Mouse (Mus musculus) kidney, postnatal 10 days (tissue): ENCODE measurements at regions not wholly inside any gene's neighbourhood (a gene's known extent, or its start where the extent isn't known, plus 50 kb on each side); places are given as distances from the start of the nearest gene placed in this dataset.

Experiments used
- DNase-seq: peaks from one replicate; pipeline ENCODE4 v3.0.0; 2021; ENCODE audit warnings: mixed read lengths

DNA sequence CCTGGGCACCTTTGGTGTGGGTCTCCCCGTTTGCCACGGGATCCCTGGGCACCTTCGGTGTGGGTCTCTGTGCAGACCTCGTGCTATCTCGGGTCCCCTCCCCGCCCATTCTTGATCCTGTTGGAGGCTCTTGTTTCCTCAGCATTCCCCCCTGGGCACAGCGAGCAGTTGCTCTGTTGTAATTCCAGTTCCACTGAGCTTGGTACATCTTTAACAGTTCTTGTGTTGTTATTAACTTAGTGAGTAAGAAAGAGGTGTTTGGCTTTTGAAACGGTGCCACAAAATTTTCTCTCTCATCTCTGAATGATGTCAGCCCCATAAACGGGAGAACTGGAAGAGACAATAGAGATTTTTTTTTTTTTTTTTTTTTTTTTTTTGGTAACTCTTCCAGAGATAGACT lies 187.7 kb upstream of the 4930412O13Rik start:
- DNase-seq = no peak

DNA sequence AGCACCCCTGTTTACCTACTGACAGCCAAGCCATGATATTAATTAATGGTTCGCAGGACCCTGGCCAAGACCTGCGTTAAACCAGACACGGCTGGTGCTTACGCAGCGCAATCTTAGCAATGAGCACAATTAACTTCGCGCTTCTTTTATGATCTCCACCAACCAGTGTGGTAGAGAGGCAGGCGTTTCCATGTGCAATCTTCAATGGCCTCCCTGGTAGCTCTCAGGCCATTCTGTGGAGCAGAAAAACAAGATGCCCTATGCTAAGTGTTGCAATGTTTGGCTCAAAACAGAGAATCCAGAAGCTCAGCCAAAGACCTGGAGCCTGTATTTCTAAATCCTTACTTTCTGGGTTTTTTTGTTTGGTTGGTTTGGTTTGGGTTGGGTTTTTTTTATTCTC lies 186.9 kb upstream of the 4930412O13Rik start:
- no peak for DNase-seq

DNA sequence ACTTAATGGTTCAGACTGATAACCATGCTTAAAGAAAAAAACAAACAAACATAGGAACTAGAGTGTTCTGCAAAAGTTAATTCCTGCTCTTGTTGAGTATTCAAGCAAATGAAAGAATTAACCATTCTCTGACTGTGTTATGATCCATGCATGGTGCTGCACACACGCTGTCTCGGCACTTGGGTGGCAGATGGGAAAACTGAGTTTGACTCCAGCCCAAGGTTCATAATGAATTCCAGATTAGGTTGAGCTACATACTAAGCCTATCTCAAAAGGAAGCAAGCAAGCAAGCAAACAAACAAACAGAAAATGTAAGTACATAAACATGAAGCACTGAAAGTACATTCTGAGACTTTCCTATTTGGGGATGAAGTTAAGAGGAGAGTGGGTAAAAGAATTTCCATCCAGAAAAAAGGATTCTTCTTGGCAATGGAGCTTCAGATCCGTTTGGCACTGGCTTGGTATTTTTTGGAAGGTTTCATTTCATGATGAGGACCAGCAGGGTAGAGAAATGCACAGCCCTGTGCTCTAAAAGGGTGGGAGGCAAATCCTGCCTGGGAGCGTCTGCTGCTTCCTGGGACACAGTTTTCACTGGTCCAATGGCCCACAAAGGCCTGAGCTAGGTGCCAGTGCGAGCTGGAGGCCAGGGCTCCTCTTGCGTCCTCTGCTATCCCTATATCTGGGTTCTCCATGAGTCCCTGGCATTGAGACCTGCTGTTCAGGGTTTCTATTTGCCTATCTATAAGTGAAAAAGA lies 183.3 kb upstream of the 4930412O13Rik start:
- no peak for DNase-seq

DNA sequence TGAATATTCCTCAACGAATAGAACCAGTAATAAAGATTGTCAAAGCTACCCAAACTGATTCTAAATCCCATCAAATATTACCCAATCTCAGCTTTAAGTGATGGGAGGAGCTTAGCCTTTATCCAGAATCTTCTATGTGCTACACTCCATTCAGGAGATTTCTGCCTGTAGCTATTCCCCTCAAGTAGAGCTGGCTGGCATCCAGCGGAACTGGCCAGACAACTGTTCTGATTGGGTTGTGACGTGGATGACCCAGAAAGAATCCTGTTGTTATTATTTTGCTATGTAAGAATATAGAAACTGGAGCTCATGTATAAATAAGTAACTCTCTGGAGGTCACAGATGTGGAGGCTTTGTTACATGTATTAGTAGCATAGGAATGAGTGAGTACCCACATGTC lies 176.8 kb upstream of the 4930412O13Rik start:
- peak; percentile 8 for DNase-seq

DNA sequence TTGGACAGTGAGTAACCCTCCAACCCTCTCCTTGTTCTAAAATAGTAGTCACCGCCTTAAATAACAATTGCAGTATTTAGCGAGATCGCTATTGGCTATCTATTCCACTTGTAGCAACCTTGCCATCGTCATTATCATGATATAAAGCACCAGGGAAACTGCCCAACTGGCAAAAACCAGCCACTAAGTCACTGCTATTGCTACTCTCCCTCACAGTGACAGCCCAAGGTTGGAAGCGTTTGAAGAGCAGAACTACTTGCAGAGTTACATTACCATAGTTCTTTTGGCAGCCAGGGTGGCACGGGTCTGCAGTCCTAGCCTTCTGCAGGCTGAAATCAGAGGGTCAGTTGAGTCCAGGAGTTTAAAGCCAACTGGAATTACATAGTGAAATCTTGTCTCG lies 171.6 kb upstream of the 4930412O13Rik start:
- DNase-seq = no peak

DNA sequence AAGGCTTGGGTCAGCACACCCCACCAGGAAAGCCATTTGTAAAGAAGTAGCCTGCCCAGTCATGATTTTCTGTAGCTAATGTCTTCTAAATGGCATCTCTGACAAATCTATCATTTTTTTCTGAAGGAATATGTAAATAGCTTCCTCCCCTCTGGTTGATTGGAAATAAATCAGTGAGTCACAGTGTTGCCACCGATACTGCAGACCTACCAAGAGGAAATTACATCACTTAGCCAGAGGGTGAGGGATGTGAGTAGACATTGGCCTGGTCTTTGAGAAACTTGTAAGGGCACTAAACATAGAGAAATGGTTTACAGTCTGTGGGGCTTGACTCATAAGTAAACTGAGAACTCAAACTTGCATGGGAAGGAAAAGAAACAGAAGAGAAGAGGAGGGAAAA lies 163.1 kb upstream of the 4930412O13Rik start:
- DNase-seq = no peak

DNA sequence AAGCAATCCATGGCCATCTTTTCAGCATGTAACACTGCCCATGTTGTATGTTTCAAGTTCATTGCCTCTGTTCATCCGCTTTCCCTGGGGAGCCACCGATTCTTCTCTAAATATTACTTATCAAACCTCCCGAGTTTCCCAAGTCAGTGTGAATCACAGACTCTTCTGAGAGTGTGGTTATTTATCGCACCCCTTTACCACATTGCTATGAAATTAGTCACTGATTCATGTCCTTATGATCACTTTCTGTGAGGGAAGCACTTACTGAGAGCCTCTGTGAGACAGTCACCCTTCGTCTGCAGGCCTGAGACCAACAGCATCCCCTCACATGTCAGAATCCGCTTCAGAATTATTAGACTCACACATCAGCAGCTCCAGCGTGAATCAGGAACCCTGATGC lies 147.8 kb upstream of the 4930412O13Rik start:
- DNase-seq = no peak

DNA sequence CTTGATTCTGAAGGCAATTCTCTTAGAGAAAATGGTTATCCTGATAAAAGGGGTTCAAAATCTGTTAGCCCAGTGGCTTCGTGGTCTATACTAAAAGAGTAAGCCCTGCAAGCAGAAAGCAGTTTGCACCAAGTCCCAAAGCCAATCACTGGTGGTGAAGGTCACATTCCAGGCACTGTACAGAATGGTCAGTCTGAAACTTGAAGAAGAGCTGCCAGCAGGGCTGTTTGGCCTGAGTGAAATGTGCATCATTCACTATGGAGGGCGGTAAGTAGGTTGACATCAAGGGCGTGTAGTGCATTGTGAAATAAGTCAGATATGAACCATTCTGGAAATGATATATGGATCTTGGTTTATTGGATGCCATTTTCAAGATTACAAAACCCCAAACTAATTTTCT lies 136.9 kb upstream of the 4930412O13Rik start:
- no peak for DNase-seq

DNA sequence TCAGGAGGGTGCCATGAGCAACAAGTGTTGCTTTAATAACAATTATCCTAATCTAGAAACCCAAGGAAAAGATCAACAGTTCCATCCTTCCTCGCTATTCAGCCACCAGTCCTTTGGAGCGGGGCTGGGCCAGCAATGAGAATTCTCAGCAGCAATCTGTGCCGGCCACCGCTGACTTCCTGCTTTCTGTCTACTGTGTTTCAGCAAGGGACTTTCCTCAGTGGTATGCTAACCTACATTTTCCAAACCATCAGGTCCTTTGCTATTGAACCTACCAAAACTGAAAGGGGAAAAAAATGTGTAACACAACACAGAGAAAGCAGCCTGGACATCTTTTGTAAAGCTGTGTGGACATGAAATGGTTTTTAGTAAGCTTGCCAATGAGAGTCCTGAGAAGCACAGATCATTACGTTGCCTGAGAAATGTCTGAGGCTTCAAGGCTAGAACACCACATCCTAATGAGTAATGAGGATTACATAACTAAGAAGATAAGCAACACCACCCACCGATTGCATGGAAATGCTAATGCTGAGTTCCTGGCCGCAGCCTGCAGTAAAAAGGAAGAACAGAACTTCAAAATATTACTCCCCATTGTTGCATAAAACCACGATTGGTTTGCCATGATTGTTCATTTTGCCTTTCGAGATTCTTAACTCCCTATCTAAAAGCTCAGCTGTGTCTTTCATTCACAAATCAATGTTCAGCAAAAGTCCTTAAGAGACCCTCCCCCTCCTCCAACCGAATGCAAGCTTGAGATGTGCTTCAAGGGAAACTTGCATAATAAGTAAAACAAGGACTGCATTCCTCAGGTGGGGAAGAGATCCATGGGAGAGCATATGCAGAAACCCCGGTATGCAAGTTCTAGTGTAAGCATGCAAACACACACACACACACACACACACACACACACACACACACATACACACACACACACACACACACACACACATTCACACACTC lies 130.9 kb upstream of the 4930412O13Rik start:
- DNase-seq = no peak

DNA sequence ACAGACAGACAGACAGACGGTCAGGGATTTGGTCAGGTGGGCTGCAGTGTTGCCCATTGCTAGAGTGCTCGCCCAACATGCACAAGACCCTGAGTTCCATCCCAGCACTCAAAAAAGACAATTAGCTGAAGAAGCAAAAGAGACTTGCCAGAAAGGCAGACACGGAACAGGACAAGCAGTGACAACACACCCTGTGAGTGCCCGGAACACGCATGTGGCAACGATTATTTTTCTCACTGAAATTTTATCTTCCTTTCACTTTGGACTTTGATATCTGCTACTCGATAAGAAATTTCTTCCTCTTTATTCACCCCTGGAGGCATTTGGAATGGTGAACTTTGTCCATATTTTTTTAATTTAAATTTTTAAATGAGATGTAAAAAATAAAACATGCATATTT lies 127.4 kb upstream of the 4930412O13Rik start:
- DNase-seq = no peak

DNA sequence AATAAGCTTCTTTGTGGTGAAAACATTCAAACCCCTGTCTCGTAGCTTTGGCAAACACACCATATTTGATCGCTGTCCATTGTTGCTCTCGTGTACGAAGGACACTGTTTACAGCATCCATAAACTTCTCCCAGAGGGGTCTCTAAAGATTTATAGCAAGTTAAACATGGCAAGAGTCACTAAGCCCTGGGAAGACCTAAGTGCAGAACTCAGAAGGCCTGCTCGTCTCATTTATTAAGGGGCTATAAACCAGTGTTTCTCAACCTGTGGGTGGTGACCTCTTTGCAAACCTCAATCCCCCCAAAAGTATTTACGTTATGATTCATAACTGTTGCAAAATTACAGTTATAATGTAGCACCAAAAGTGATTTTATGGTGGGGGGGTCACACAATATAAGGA lies 126.9 kb upstream of the 4930412O13Rik start:
- DNase-seq = no peak

DNA sequence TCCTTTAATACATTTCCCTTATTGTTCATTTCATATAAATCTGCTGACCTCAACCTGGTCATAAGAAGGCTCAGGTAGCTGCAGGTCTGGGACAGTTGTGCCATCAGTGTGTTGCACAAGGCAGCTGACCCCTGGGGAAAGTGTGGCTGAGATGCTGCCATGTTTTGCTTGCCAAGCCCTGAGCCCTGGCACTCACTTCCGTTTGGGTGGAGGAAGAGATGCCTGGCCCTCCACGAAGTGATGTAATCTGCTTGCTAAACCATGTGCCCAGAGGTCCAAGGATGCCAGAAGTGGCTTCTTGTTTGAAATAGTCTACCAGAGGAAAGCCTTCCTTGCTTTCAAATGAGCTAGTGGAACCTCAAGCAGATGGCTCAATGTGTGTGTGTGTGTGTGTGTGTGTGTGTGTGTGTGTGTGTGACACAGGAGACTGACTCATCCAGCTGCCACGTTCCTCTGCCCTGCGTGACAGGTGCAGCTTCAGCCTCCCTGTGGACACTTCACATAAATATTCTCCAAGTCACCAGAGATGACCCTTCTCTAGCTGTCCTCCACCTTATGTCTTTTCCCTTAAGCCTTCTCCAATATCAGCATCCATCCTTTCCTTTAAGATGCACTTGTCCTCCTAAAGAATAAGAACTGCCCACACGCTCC lies 123.2 kb upstream of the 4930412O13Rik start:
- DNase-seq = no peak

DNA sequence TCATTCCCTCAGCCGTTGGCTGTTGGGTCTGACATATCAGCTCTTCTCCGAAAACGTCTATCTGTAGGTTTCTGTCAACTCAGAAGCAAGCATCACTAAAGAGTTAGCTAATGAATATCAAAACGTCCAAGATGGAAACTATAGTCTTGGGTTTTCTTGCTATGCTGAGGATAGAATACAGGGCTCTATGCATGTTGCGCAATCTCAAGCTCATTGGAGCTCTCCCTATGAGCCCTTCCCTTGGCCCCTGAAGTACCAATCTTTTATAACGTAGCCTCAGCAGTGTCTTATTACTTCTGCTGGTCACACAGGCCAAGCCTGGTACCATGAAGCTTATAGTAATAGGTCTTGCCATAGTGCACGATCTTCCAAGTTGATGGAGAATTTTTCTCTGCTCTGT lies 122.1 kb upstream of the 4930412O13Rik start:
- no peak for DNase-seq

DNA sequence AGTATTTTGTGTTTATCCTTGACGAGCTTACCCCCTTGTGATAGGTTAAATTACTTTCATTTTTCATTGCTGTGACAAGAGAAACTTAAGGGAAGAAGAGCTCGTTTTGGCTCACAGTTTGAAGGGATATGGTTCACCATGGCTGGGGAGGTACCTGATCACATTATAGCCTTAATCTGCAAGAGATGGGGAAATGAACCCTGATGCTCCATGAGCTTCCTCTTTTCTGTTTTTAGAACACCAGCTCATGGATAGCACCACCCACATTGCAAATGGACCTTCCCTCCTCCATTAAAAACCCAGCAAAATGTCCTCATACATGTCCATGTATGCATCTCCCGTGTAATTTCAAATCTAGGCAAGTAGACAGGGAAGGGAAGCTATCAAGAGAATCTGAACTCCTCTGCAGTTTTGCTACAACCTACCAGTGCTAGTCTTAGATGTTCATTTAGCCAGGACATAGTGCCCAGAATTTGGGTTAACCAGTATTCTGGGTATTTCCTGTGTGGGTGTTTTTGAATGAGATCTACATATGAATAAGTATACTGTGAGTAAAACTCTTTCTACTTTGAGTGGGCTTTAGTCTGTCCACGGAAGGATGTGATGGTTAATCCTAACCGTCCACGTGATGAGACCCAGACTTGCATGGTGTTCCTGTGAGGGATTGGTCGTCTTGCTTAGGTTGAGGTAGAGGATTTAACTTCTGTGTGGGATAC lies 121.5 kb upstream of the 4930412O13Rik start:
- no peak for DNase-seq

DNA sequence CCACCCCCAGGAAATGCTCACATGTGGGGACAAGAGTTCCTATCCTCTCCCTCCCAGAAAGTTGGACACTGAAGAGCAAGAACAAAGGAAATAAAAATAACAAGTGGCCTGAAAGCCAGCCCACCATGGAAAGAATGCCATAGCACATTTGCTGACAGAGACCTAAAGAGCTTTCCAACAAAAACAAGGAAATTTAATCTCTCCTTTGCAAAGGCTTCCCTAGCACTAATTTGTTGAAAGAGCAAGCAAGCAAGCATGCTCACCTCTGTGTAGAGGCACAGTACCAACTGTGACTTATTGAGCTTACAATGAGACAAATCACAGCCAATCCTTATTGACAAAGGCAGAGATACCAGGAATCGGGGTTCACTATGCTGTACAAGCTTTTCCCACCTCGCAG lies 100.9 kb upstream of the 4930412O13Rik start:
- DNase-seq = no peak

DNA sequence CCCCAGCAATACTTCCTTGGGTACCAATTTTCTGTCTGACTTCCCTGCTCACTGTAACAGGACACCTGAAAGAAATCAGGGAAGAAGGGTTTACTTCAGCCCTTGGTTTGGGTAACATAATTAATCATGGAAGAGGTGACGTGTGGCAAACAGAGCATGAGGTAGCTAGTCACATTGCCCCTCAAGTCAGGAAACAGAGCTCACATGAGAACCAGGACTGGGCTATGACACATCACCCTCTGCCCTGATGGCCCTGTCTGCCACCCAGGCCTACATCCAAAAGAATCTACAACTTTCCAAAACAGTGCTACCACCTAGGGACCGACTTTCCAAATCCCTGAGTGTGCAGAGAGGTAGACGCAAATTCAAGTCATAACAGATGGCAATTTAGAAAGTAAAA lies 98.4 kb upstream of the 4930412O13Rik start:
- no peak for DNase-seq

DNA sequence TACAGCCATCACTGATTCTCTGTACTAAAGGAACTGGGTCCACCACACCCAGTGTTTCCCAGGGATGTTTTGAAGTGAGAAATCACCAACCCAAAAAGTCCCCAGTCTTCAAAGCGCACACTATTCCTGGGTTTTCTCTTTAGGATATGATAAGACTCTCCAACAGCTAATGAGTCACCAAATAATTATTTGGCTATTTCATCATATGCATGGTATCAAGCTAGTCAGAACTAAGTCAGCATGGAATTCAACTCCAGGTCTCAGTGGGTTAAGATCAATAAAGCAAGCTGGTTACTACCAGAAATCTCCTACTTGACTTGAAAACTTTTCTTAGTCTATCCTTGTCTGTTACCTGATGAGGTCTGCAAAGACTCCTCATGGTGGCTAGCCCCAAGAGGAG lies 89.1 kb upstream of the 4930412O13Rik start:
- no peak for DNase-seq

DNA sequence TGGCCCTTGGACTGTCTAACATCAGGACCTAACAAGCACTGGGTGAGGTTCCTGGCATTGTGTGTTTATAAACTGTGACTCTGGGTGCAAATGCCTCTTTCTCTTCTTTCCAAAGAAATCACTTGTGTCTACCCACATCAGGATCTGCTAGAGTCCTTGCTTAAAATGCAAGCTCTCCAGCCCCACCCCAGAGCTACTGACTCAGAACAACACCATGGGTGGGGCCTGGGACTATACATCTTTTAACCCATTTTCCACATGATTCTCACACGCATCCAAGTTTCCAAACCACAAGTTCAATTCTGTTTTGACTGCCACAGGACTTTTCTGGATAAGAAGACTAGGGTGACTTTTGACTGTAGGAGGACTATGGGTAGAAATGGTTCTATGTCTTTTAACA lies 88.7 kb upstream of the 4930412O13Rik start:
- DNase-seq = no peak

DNA sequence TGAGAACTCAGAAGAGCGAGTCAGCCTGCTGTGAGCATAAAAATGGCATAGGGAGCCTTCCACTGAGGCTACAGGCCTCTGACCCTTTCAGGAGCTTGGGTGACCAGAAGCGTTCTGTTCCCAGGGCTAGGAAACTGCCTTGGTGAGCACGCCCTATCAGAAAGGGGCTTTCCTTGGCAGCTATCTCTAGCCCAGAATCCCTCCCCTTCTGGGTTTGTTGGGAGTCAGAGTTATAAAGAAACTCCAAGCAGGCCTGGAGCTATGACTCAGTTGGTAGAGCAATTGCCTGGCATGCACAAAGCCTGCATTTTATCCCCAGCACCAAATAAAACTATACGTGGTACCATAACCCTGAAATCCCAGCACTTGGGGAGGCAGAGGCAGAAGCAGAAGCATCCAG lies 85.7 kb upstream of the 4930412O13Rik start:
- DNase-seq = no peak

DNA sequence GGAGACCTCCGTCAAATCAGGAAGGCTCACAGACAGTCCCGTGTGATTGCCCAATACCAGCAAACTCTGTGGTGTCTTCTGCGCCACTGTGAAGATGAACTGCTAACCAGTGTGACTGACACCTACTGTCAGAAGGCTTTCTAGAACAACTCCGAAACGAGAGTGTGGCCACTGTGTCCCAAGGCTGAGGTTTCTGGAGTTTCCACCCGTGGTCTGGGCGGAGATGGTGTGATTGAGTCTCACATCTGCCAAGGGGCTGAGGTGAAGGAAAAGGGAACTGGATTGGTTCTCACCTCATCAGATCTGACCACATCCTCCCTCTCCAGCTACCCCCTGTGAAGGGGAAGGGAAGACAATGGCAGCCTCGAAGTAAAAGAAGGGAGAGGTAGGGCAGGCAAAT lies 79.6 kb upstream of the 4930412O13Rik start:
- no peak for DNase-seq

DNA sequence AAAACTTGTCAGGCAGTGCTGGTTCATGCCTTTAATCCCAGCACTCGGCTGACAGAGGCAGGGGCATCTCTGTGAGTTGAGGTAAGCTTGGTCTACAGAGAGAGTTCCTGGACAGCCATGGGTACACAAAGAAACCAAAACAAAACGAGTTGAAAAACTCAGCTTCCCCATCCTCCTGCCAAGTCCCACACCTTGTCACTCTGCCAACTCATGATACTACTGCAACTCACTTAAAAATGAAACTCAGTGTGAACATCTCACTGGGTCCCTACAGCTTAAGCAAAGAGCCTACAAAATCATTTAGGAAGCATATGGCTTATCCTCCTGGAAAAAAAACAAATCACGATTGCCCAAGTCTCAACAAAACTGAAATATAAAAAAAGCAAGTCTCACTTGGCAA lies 76.7 kb upstream of the 4930412O13Rik start:
- DNase-seq = no peak

DNA sequence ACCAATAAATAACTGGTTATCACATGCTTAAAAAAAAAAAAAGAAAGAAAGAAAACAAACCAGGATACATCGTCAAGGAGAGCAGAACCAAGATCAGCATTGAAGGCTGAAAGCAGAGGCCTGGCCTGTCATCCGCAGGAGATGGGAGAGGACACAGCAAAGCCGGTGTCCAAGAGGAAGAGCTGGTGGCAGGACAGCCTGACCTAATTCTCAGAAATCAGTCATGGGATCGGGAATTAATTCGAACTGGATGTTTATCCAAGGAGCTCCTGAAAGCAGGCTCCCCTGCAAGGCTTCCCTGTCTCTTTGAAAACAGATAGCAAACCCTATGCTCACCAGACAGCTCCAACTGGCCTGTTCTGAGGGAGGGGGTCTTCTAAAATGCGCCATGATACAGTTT lies 75.5 kb upstream of the 4930412O13Rik start:
- no peak for DNase-seq
